Mouse (Mus musculus) mammary gland, adult 2 months (tissue): ENCODE data around the gene Slpi. TPM values are rescaled to one million over a fixed set of nuclear protein-coding genes. Genes with fewer than 3 reads are reported as not detected.

Experiments used
- polyA plus RNA-seq: library from polyadenylated mRNA; depleted of rRNA; stranded (reverse); fragments of >200 nt; gene quantifications from 2 replicates; pipeline ENCODE4 v1.2.3, GENCODE M21; 2012; ENCODE audit warnings: low replicate concordance; rRNA removed

Gene Slpi
- polyA plus RNA-seq: 19.6 and 28.7 TPM in 2 replicates

DNA sequence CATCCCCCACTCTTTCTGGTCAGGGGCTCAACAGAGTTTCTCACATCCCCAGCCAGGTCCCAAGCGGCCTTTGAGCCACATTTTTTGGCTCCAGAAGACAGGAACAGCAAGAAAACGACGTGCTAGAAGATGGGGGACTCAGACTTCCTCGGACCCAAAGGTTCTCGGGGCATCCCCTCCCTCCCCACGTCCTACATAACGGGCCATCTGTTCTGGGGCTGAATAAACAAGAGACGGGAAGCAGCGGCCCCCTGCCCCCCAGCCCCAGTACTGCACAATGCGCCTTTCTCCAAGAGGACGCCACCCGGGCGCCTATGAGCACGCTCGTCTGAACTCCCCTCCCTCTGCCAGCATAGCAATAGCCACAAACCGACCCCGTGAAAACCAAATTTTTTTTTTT lies at the start of gene Slpi:
Gene Slpi, minus strand, starts transcription at position 76 of the 400 bp plus-strand sequence.

DNA sequence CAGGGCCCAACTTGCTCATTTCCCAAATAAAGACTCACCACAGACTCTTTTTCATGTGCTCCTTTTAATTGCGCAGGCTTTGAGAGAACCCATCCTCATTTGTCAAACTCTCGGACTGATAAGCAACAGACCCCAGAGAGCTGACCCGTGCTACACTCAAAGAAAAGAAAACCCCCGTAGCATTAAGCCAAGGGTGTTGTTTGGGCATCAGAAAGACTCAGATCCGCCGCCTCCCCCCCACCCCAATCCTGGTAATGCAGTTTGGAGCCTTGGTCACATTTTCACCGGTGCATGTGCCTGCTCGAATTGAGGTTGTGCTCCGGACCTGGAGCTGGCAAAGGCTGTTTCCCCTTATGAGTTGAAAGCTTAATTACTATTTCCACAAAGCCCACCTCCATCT lies 16.2 kb upstream of the Slpi start, which contains the start of gene Matn4:
Gene Matn4, minus strand, starts transcription at position 101 of the 400 bp plus-strand sequence.

DNA sequence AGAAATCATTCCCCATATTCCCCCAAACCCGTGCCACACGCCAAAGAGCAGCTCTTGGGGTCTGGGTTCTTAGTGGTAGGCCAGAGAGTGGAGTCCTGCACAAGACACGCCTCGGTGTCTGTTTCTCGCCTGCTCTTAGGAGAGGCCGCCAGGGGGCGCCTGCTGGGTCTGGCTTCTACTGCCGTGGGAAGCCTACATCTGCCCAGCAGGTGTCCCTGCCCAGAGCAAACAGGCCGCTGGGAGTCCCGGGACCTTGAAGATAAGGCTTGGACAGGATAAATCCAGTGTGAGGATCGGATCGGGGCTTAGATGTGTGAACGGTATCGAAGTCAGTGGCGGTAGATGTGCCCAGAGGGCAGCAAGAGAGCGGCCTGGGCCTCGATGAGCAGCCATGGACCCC lies 14.0 kb upstream of the Slpi start, which contains the start of gene Rbpjl:
Gene Rbpjl, plus strand, starts transcription at position 236 of the 400 bp plus-strand sequence.

DNA sequence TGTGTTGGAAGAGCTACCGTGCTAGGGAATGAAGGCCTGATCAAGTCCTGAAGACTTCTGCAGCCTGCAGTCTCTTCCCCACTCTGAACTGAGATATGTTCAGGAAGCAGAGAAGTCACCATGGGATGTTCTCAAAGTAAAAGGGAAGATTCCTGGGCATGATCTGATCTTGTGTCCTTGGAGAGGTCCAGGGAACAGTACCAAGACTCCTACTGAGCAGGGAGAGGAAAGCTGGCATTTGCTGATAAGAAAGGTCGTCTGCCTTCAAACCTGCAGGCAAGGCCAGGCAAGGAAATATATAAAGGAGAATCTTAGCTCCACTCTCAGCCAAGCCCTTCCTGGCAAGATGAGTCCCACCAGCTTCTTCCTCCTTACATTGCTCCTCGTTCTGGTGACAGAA lies 56.5 kb downstream of the Slpi start, which contains the start of gene Svs5:
Gene Svs5, plus strand, starts transcription at position 301 of the 400 bp plus-strand sequence.

DNA sequence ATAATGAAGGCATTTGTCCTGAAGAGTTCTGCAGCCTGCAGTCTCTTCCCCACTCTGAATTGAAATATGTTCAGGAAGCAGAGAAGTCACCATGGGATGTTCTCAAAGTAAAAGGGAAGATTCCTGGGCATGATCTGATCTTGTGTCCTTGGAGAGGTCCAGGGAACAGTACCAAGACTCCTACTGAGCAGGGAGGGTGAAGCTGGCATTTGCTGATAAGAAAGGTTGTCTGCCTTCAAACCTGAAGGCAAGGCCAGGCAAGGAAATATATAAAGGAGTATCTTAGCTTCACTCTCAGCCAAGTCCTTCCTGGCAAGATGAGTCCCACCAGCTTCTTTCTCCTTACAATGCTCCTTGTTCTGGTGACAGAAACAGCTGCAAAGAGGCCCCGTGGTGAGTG lies 72.4 kb downstream of the Slpi start, which contains the start of gene Svs6:
Gene Svs6, plus strand, starts transcription at position 301 of the 400 bp plus-strand sequence.

Other genes starting within 250 kb of the Slpi start
- 0.20 and 0.43 TPM in 2 replicates for gene Kcns1, start 218.0 kb downstream of the Slpi start, polyA plus RNA-seq
- gene Wfdc5, start 206.4 kb downstream of the Slpi start, polyA plus RNA-seq: 1.0 TPM in 1 of 2 replicates, not detected in the other
- 0.50 TPM in 1 of 2 replicates, not detected in the other for gene Wfdc12, start 198.5 kb downstream of the Slpi start, polyA plus RNA-seq
- not detected in 2 replicates for gene Wfdc15a, start 189.0 kb downstream of the Slpi start, polyA plus RNA-seq
- not detected in 2 replicates for gene Wfdc15b, start 167.4 kb downstream of the Slpi start, polyA plus RNA-seq
- not detected in 2 replicates for gene Svs2, start 150.6 kb downstream of the Slpi start, polyA plus RNA-seq
- not detected in 2 replicates for gene Svs3b, start 132.5 kb downstream of the Slpi start, polyA plus RNA-seq
- not detected in 2 replicates for gene Svs4, start 110.6 kb downstream of the Slpi start, polyA plus RNA-seq
- gene Svs3a, start 99.8 kb downstream of the Slpi start, polyA plus RNA-seq: not detected in 2 replicates
- not detected in 2 replicates for gene Svs6, start 72.3 kb downstream of the Slpi start, polyA plus RNA-seq
- not detected in 2 replicates for gene Svs5, start 56.4 kb downstream of the Slpi start, polyA plus RNA-seq
- 0.03 and 0.05 TPM in 2 replicates for gene Rbpjl, start 14.0 kb upstream of the Slpi start, polyA plus RNA-seq
- gene Matn4, start 16.1 kb upstream of the Slpi start, polyA plus RNA-seq: 2.9 and 6.3 TPM in 2 replicates
- gene Sdc4, start 54.8 kb upstream of the Slpi start, polyA plus RNA-seq: 46.1 and 52.4 TPM in 2 replicates
- 117 and 254 TPM in 2 replicates for gene Sys1, start 67.9 kb upstream of the Slpi start, polyA plus RNA-seq
- gene Gm20458, start 71.9 kb upstream of the Slpi start, polyA plus RNA-seq: 37.3 and 40.5 TPM in 2 replicates
- not detected in 2 replicates for gene Trp53tg5, start 84.6 kb upstream of the Slpi start, polyA plus RNA-seq
- 16.8 and 38.2 TPM in 2 replicates for gene Dbndd2, start 97.0 kb upstream of the Slpi start, polyA plus RNA-seq
- 120 and 165 TPM in 2 replicates for gene Pigt, start 108.4 kb upstream of the Slpi start, polyA plus RNA-seq
- 202 and 262 TPM in 2 replicates for gene Wfdc2, start 173.3 kb upstream of the Slpi start, polyA plus RNA-seq
- gene Spint3, start 184.4 kb upstream of the Slpi start, polyA plus RNA-seq: not detected in 2 replicates
- gene Wfdc6a, start 196.4 kb upstream of the Slpi start, polyA plus RNA-seq: not detected in 2 replicates
- gene Eppin, start 204.5 kb upstream of the Slpi start, polyA plus RNA-seq: not detected in 2 replicates
- gene Wfdc6b, start 224.4 kb upstream of the Slpi start, polyA plus RNA-seq: not detected in 2 replicates
- not detected in 2 replicates for gene Wfdc8, start 224.5 kb upstream of the Slpi start, polyA plus RNA-seq
- gene Wfdc16, start 249.7 kb upstream of the Slpi start, polyA plus RNA-seq: not detected in 2 replicates